In genomic region chr7:66194511-66194910, GRCm38 (mm10) we compare ENCODE assay signal across 17 mouse cellular contexts.
DNase-seq lines count a peak whose midpoint lies in the region; ATAC-seq and TF ChIP-seq lines count a peak whose summit lies in the region.
"Had no signal": no experiment of that assay in that cellular context is flagged by ENCODE, and none has a peak within 500 bp of the region (broad histone marks: within the 10 kb centered on the region; RNA-seq: fewer than 3 reads in every experiment).

No protein-coding gene starts in this region.

- H3K4me2 ChIP-seq in midbrain, embryonic 11.5 days = no peak overlapping the region
- no peak overlapping the region for H3K4me2 ChIP-seq in liver, embryonic 12.5 days
- H3K4me2 ChIP-seq: midbrain, embryonic 12.5 days had no signal

- 59% methylated on average over 3 of the region's 3 CpGs for WGBS in heart, adult 2 months
- WGBS in midbrain, embryonic 10.5 days = 82% methylated on average over 3 of the region's 3 CpGs
- 89% methylated on average over 3 of the region's 3 CpGs for WGBS in midbrain, embryonic 11.5 days
- 62% methylated on average over 3 of the region's 3 CpGs for WGBS in liver, embryonic 12.5 days (ENCODE audit: insufficient replicate concordance)

- peaks cover 10% of the 10 kb centered on the region for H3K4me1 ChIP-seq in heart, adult 2 months (ENCODE audit: control insufficient read depth, insufficient read depth, low read length)
- peaks cover 7% of the 10 kb centered on the region for H3K4me1 ChIP-seq in midbrain, embryonic 10.5 days
- H3K4me1 ChIP-seq in midbrain, embryonic 11.5 days (ENCODE audit: control insufficient read depth, insufficient read depth, low read length) = no peaks in the 10 kb centered on the region
- peaks cover 90% of the 10 kb centered on the region for H3K4me1 ChIP-seq in liver, embryonic 12.5 days
- H3K4me1 ChIP-seq: midbrain, embryonic 12.5 days had no signal

- no peak overlapping the region for H3K9ac ChIP-seq in heart, adult 2 months (ENCODE audit: low read depth, low read length)
- H3K9ac ChIP-seq in midbrain, embryonic 11.5 days (ENCODE audit: low read length) = no peak overlapping the region
- peak overlapping the region; percentile 60 for H3K9ac ChIP-seq in liver, embryonic 12.5 days
- H3K9ac ChIP-seq: forebrain, postnatal 0 days; midbrain, embryonic 12.5 days had no signal

- no peaks in the 10 kb centered on the region for H3K79me2 ChIP-seq in heart, adult 2 months (replicated peaks; ENCODE audit: control insufficient read depth, insufficient read depth, low read length)

- intact Hi-C loops in heart, adult 2 months (cut with DNase I) = loop anchor here (2.0 kb wide), 1 partner anchor 32 kb away; no protein-coding TSS in a partner anchor
- intact Hi-C loops in heart, postnatal 25 days (cut with DNase I) = loop anchor here (5.0 kb wide), 1 partner anchor 37 kb away; no protein-coding TSS in a partner anchor

- H3K9me3 ChIP-seq in midbrain, embryonic 10.5 days (replicated peaks) = no peaks in the 10 kb centered on the region
- H3K9me3 ChIP-seq in midbrain, embryonic 11.5 days (ENCODE audit: control insufficient read depth, low read length) = no peaks in the 10 kb centered on the region
- H3K9me3 ChIP-seq in liver, embryonic 12.5 days (replicated peaks) = no peaks in the 10 kb centered on the region
- H3K9me3 ChIP-seq: midbrain, embryonic 12.5 days had no signal

- peak; percentile 18 to 38 for DNase-seq in heart, adult 2 months
- no peak for DNase-seq in heart, postnatal 25 days (ENCODE audit: low spot score)
- DNase-seq in midbrain, embryonic 10.5 days (ENCODE audit: low spot score) = no peak
- DNase-seq in midbrain, embryonic 11.5 days (ENCODE audit: low spot score, missing footprints) = no peak
- DNase-seq in spleen, postnatal 36 days (ENCODE audit: low spot score in 2 of 2) = peak; percentile 88 to 92
- DNase-seq in urinary bladder, postnatal 14 days (ENCODE audit: low spot score) = no peak
- DNase-seq in cerebellum, adult 9-11 months = no peak
- DNase-seq: adrenal gland, postnatal 10 days; cerebellum, postnatal 14 days; forebrain, postnatal 0 days; gastrocnemius, postnatal 10 days; kidney, adult 9 months had no signal

- no peak for TF ChIP-seq CTCF in heart, adult 2 months (IDR thresholded peaks at IDR 0.05)

- TF ChIP-seq EP300 in heart, adult 2 months (IDR thresholded peaks at IDR 0.05; ENCODE audit: insufficient read depth, low read depth, low read length) = no peak

- H3K4me3 ChIP-seq in heart, adult 2 months = no peak overlapping the region
- no peak overlapping the region for H3K4me3 ChIP-seq in midbrain, embryonic 10.5 days
- no peak overlapping the region for H3K4me3 ChIP-seq in midbrain, embryonic 11.5 days (ENCODE audit: low read depth, low read length)
- H3K4me3 ChIP-seq in liver, embryonic 12.5 days = no peak overlapping the region
- H3K4me3 ChIP-seq: layer of hippocampus, adult 2 months; midbrain, embryonic 12.5 days; myocyte had no signal

- H3K36me3 ChIP-seq in heart, adult 2 months (ENCODE audit: control insufficient read depth, insufficient read depth, low read length) = no peaks in the 10 kb centered on the region
- H3K36me3 ChIP-seq in midbrain, embryonic 10.5 days = no peaks in the 10 kb centered on the region
- H3K36me3 ChIP-seq in midbrain, embryonic 11.5 days (ENCODE audit: control insufficient read depth, insufficient read depth, low read length) = no peaks in the 10 kb centered on the region
- no peaks in the 10 kb centered on the region for H3K36me3 ChIP-seq in liver, embryonic 12.5 days
- H3K36me3 ChIP-seq: midbrain, embryonic 12.5 days had no signal

- H3K27ac ChIP-seq in heart, adult 2 months = no peak overlapping the region
- H3K27ac ChIP-seq in midbrain, embryonic 10.5 days (replicated peaks) = peak overlapping the region; percentile 28; the same call in 1 of the 2 replicates
- H3K27ac ChIP-seq in midbrain, embryonic 11.5 days (ENCODE audit: low read depth, low read length) = no peak overlapping the region
- peak overlapping the region; percentile 100 for H3K27ac ChIP-seq in liver, embryonic 12.5 days
- H3K27ac ChIP-seq: layer of hippocampus, adult 2 months; midbrain, embryonic 12.5 days had no signal

- H3K27me3 ChIP-seq in heart, adult 2 months (ENCODE audit: control insufficient read depth, insufficient read depth, low read length) = no peaks in the 10 kb centered on the region
- H3K27me3 ChIP-seq in midbrain, embryonic 10.5 days (ENCODE audit: low read depth, poor library complexity, severe bottlenecking) = no peaks in the 10 kb centered on the region
- H3K27me3 ChIP-seq in midbrain, embryonic 11.5 days (ENCODE audit: control insufficient read depth, insufficient read depth, low read length) = no peaks in the 10 kb centered on the region
- no peaks in the 10 kb centered on the region for H3K27me3 ChIP-seq in liver, embryonic 12.5 days (replicated peaks)
- H3K27me3 ChIP-seq: midbrain, embryonic 12.5 days had no signal

- no peak for ATAC-seq in midbrain, embryonic 11.5 days (ENCODE audit: low FRiP score)
- ATAC-seq in liver, embryonic 12.5 days = no peak
- ATAC-seq: forebrain, postnatal 0 days; inflammation-experienced regulatory T-cells, adult 6 months had no signal

- no peak for TF ChIP-seq POLR2A in heart, adult 2 months (IDR thresholded peaks at IDR 0.05; ENCODE audit: insufficient read depth, low read depth, low read length)

Comparison
In these comparisons a context has a peak if more than half of its experiments do, and no peak if none do; other contexts are left out.
1. DNase-seq: peak in heart, adult 2 months (2 of 2) and spleen, postnatal 36 days (2 of 2); none in heart, postnatal 25 days (single experiment), midbrain, embryonic 10.5 days (single experiment), midbrain, embryonic 11.5 days (single experiment), urinary bladder, postnatal 14 days (single experiment) and cerebellum, adult 9-11 months (single experiment).
2. H3K27ac ChIP-seq: peak in midbrain, embryonic 10.5 days (single experiment) and liver, embryonic 12.5 days (single experiment); none in heart, adult 2 months (single experiment) and midbrain, embryonic 11.5 days (single experiment).